Mouse (Mus musculus) testis, adult 2 months (tissue): Measurements from ENCODE around the gene Eef2kmt.
"Not testable (repeated sequence)": the region's sequence is repeated elsewhere in the genome, so short reads cannot be mapped to it uniquely, and the experiment has no call there.

Experiments
- CTCF ChIP-seq: fragments of 200-500 bp; IDR thresholded peaks from 2 replicates; pipeline ENCODE4 v1.5.1; 2012; ENCODE audit warnings: low read depth, mild to moderate bottlenecking, inconsistent platforms, low read length, moderate library complexity; ENCODE audit not compliant: control insufficient read depth, insufficient read depth, insufficient replicate concordance
- POLR2A ChIP-seq: fragments of 200-500 bp; IDR thresholded peaks from 2 replicates; pipeline ENCODE4 v1.6.1; 2012; ENCODE audit warnings: low read depth, mild to moderate bottlenecking, inconsistent platforms, low read length, moderate library complexity; ENCODE audit not compliant: control insufficient read depth

DNA sequence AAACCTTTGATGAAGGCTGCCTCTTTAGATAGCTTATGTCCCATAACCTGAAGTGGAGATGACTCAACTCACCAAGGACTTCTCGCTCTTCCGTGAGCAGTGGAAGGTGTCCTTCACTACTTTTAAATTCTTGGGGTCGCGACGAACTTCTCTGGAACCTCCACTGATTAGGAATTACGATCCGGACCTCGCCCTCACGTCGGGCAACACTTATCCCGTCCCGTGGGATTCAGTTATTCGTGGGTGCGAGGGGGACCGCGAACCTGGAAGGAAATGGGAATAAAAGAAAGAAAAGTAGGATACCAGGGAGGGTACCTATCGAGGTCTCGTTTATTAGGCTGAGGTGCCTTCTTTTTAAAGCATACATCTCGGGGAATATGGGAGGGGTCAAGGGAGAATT lies 28.3 kb downstream of the Eef2kmt start:
- TF ChIP-seq CTCF, POLR2A: not testable (repeated sequence)
